Mouse (Mus musculus) erythroblast, embryonic 14.5 days (primary cell): ENCODE data around the gene Agtpbp1.

Experiments used
- GATA1 ChIP-seq: IDR thresholded peaks from 2 replicates; pipeline ENCODE4 v1.6.1; 2012; ENCODE audit warnings: low read length, inconsistent platforms, mixed read lengths
- TAL1 ChIP-seq: IDR thresholded peaks from 3 replicates; pipeline ENCODE4 v1.6.1; 2012; ENCODE audit warnings: low read length, inconsistent platforms, mixed read lengths

DNA sequence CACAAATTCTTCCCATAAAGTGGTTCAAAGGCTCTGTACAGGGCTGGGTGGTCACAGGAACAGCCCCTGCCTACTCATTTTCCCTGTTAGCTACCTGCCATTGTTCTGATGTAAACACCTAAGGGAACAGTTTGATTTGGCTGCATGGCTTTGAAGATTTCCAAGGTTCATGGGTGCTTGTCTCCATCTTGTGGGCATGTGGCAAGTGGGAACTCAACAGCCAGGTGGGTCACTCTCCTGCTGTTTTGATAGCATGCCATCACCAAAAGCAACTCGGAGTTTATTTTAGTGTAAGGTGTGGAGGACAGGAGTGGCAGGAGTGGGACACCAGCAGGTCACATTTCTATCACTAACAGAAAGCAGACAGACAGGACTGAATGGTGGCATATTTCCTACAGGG is 145.3 kb downstream of the Agtpbp1 start:
- no peak for TF ChIP-seq GATA1
- no peak for TF ChIP-seq TAL1
